Mouse (Mus musculus) kidney, adult 2 months (tissue): Measurements from ENCODE around the gene Scml4.

Experiments used
- CTCF ChIP-seq: fragments of 200-500 bp; conservative IDR thresholded peaks from 2 replicates; pipeline ENCODE4 v1.5.1; 2011; ENCODE audit warnings: low read depth, mild to moderate bottlenecking, control low read depth, low read length, moderate library complexity, mixed read lengths; ENCODE audit not compliant: insufficient read depth, insufficient read length
- POLR2A ChIP-seq: fragments of 200-500 bp; IDR thresholded peaks from one replicate; pipeline ENCODE4 v1.6.1; 2011; ENCODE audit warnings: low read depth, low read length, control low read depth

- TF ChIP-seq CTCF (no peak), POLR2A (no peak)
These were observed 116.4 kb downstream of the Scml4 start for GRCm38 (mm10) chr10:42976577-42976976.
